Mouse (Mus musculus): ENCODE data around the gene Cat.

GRCm38 (mm10) chr2:103481314-103482231 lies 3.4 kb downstream of the Cat start:
- no peak for TF ChIP-seq CTCF (IDR thresholded peaks at IDR 0.05; ENCODE audit: borderline replicate concordance, insufficient read depth, low read length)
- TF ChIP-seq POLR2A (IDR thresholded peaks at IDR 0.05; ENCODE audit: low read depth, low read length), result no peak
